Mouse (Mus musculus) CH12.LX (cell line): ENCODE results near the gene Sparcl1. TPM values are rescaled to one million over a fixed set of nuclear protein-coding genes. Genes with fewer than 3 reads are reported as not detected.
A peak's percentile ranks its signal among the peaks of the same experiment; 100 is the strongest.

ENCODE experiments used
- DNase-seq: peaks from one replicate; pipeline ENCODE4 v3.0.0-alpha.2; 2013; ENCODE audit errors: extremely low read depth
- H3K27ac ChIP-seq: 2 replicates; pipeline ENCODE4 v1.5.1; 2012; ENCODE audit warnings: low read depth, mild to moderate bottlenecking, control low read depth, moderate library complexity; ENCODE audit not compliant: insufficient read depth
- H3K27me3 ChIP-seq: replicated peaks from 2 replicates; pipeline ENCODE3; 2012; ENCODE audit warnings: inconsistent platforms
- H3K36me3 ChIP-seq, 2 experiments: replicated peaks in 1 of 2; 2 replicates each; pipeline versions ENCODE3 to v1.6.1; 2012; ENCODE audit warnings: inconsistent platforms in 1 of 2, low read length in 1 of 2, mild to moderate bottlenecking in 1 of 2, mixed read lengths in 1 of 2, moderate library complexity in 1 of 2; ENCODE audit not compliant: control insufficient read depth in 1 of 2, insufficient read depth in 1 of 2
- H3K4me1 ChIP-seq, 2 experiments: 2 replicates each; pipeline ENCODE4 v1.6.1; 2012; ENCODE audit warnings: inconsistent platforms in 1 of 2, moderate library complexity in 1 of 2; ENCODE audit not compliant: insufficient read depth in 2 of 2, control insufficient read depth in 1 of 2
- H3K4me2 ChIP-seq: 2 replicates; pipeline ENCODE4 v1.6.1; 2012; ENCODE audit warnings: low read depth, mild to moderate bottlenecking, control low read depth; ENCODE audit not compliant: poor library complexity, insufficient read depth, severe bottlenecking
- H3K4me3 ChIP-seq, 3 experiments: fragments of 150-350 bp in 1 of 3; sonication (generic) in 1 of 3; replicated peaks in 1 of 3; 2 replicates each; pipeline versions ENCODE3 to v1.5.1; 2011 to 2012; ENCODE audit warnings: low read depth in 2 of 3, low read length in 2 of 3, mild to moderate bottlenecking in 2 of 3, moderate library complexity in 2 of 3, control low read depth in 1 of 3, improper control_type of control experiment in 1 of 3, inconsistent platforms in 1 of 3, mixed read lengths in 1 of 3; ENCODE audit not compliant: poor library complexity in 1 of 3
- H3K79me2 ChIP-seq: replicated peaks from 2 replicates; pipeline ENCODE4 v1.6.1; 2012; ENCODE audit warnings: mild to moderate bottlenecking, moderate library complexity; ENCODE audit not compliant: control insufficient read depth, poor library complexity, insufficient read depth, severe bottlenecking; ENCODE audit errors: extremely low read depth
- H3K9ac ChIP-seq: 2 replicates; pipeline ENCODE4 v1.6.1; 2012; ENCODE audit warnings: low read depth, mild to moderate bottlenecking, control low read depth, moderate library complexity; ENCODE audit not compliant: insufficient read depth
- H3K9me3 ChIP-seq: replicated peaks from 2 replicates; pipeline ENCODE3; 2012; ENCODE audit warnings: low read length, inconsistent platforms, mixed read lengths
- BHLHE40 ChIP-seq: IDR thresholded peaks from 2 replicates; pipeline ENCODE4 v1.6.1; 2011; ENCODE audit warnings: mild to moderate bottlenecking, low read depth, low read length, improper control_type of control experiment
- CHD2 ChIP-seq: IDR thresholded peaks from 2 replicates; pipeline ENCODE4 v1.6.1; 2011; ENCODE audit warnings: low read length, improper control_type of control experiment
- CTCF ChIP-seq, 2 experiments: IDR thresholded peaks in 1 of 2; conservative IDR thresholded peaks in 1 of 2; 2 replicates each; pipeline ENCODE4 v1.5.1; 2011 to 2012; ENCODE audit warnings: low read depth in 2 of 2, low read length in 2 of 2, improper control_type of control experiment in 1 of 2, inconsistent platforms in 1 of 2, mild to moderate bottlenecking in 1 of 2, moderate library complexity in 1 of 2
- E2F4 ChIP-seq: IDR thresholded peaks from 2 replicates; pipeline ENCODE4 v1.6.1; 2011; ENCODE audit warnings: low read depth, low read length, improper control_type of control experiment; ENCODE audit not compliant: insufficient replicate concordance
- ELF1 ChIP-seq: IDR thresholded peaks from 2 replicates; pipeline ENCODE4 v1.6.1; 2014; ENCODE audit warnings: low read depth, mild to moderate bottlenecking, inconsistent platforms, low read length, improper control_type of control experiment
- JUN ChIP-seq: IDR thresholded peaks from 2 replicates; pipeline ENCODE4 v1.6.1; 2011; ENCODE audit warnings: low read depth, mild to moderate bottlenecking, low read length, improper control_type of control experiment, moderate library complexity; ENCODE audit not compliant: insufficient read depth
- MAX ChIP-seq: IDR thresholded peaks from 2 replicates; pipeline ENCODE4 v1.6.1; 2011; ENCODE audit warnings: low read length, improper control_type of control experiment
- MAZ ChIP-seq: IDR thresholded peaks from 2 replicates; pipeline ENCODE4 v1.6.1; 2012; ENCODE audit warnings: low read depth, mild to moderate bottlenecking, inconsistent platforms, low read length, improper control_type of control experiment, moderate library complexity
- MEF2A ChIP-seq: IDR thresholded peaks from 2 replicates; pipeline ENCODE4 v1.6.1; 2014; ENCODE audit warnings: low read depth, mild to moderate bottlenecking, inconsistent platforms, low read length, improper control_type of control experiment, borderline replicate concordance
- POLR2A ChIP-seq: IDR thresholded peaks from 2 replicates; pipeline ENCODE4 v1.6.1; 2011; ENCODE audit warnings: low read depth, mild to moderate bottlenecking, improper control_type of control experiment, low read length
- POLR2AphosphoS2 ChIP-seq: IDR thresholded peaks from 2 replicates; pipeline ENCODE4 v1.6.1; 2011; ENCODE audit warnings: low read depth, low read length, improper control_type of control experiment
- SIN3A ChIP-seq: IDR thresholded peaks from 2 replicates; pipeline ENCODE4 v1.6.1; 2012; ENCODE audit warnings: low read length, improper control_type of control experiment, inconsistent platforms
- SMC3 ChIP-seq: IDR thresholded peaks from 2 replicates; pipeline ENCODE4 v1.6.1; 2011; ENCODE audit warnings: low read depth, low read length, improper control_type of control experiment
- TBP ChIP-seq: conservative IDR thresholded peaks from 2 replicates; pipeline ENCODE4 v1.6.1; 2011; ENCODE audit warnings: low read depth, low read length, improper control_type of control experiment
- UBTF ChIP-seq: IDR thresholded peaks from 2 replicates; pipeline ENCODE4 v1.6.1; 2012; ENCODE audit warnings: low read depth, mild to moderate bottlenecking, inconsistent platforms, low read length, improper control_type of control experiment, moderate library complexity
- ZMIZ1 ChIP-seq: IDR thresholded peaks from 2 replicates; pipeline ENCODE4 v1.6.1; 2012; ENCODE audit warnings: low read depth, mild to moderate bottlenecking, inconsistent platforms, low read length, improper control_type of control experiment
- ZNF384 ChIP-seq: IDR thresholded peaks from 2 replicates; pipeline ENCODE4 v1.6.1; 2012; ENCODE audit warnings: low read depth, low read length, improper control_type of control experiment, inconsistent platforms
- dilution Hi-C: fragments of 300-500 bp; cut with MboI; formaldehyde crosslinking; loops from 2 replicates; pipeline ENCODE4 v1.14.3; 2020; ENCODE audit warnings: low sequenced_read_pairs; ENCODE audit not compliant: extremely low pct_unique_long_range_greater_than_20kb, extremely low pct_ligation_motif_present
- in situ Hi-C: fragments of 300-500 bp; cut with MboI; formaldehyde crosslinking; loops from 3 replicates; pipeline ENCODE4 v1.14.3; 2019; ENCODE audit warnings: low sequenced_read_pairs, low pct_ligation_motif_present, low pct_unique_long_range_greater_than_20kb, mixed read lengths
- polyA plus RNA-seq: library from polyadenylated mRNA; unstranded; fragments of >175 nt; gene quantifications from 2 replicates; pipeline ENCODE4 v1.2.1, GENCODE M21; 2012; ENCODE audit warnings: low read depth; ENCODE audit not compliant: insufficient read length
- total RNA-seq, 2 experiments: library from RNA; depleted of rRNA; stranded (reverse); fragments of 300-350 nt in 1 of 2; fragments of >200 nt in 1 of 2; gene quantifications; 2 replicates each; pipeline ENCODE4 v1.2.3; 2012 to 2014

Sparcl1 gene
- total and polyA plus RNA-seq, 3 experiments: not detected

DNA sequence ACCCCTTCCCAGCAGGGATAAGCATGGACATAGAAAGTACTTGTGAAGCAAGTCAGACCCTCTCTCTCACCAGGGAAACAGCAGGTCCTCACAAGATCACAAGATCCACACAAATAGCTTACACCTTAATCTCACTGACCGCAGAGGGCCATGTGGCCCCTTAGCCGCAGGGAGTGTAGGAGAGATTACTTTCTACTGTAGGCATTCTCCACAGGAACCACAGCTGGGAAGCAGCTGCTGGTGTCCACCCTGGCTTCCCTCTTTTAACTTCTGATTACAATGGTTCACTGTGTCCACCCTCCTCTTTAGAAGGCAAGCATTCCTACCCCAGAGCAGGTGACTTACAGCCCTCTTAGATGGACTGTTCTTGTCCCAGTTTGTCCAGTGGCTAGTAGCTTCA, 69.8 kb downstream of the Sparcl1 start:
- Histone ChIP-seq H3K4me2 (no peak overlapping the region), H3K27ac (no peak overlapping the region), H3K9me3 (no peaks in the 10 kb centered on the region)
- DNase-seq: no peak
- in situ Hi-C loops: no loop called here
- TF ChIP-seq ZNF384: no peak
- no peak for TF ChIP-seq CHD2
- no peak for TF ChIP-seq BHLHE40
- no peak for TF ChIP-seq ZMIZ1
- no peak for TF ChIP-seq ELF1
- TF ChIP-seq POLR2A: no peak
- no peak for TF ChIP-seq MAX
- no peak for TF ChIP-seq CTCF (conservative IDR thresholded peaks at IDR 0.05 in 1 of 2, IDR thresholded peaks at IDR 0.05 in 1 of 2; ENCODE audit: low read depth in 2 of 2, low read length in 2 of 2)
- TF ChIP-seq SMC3: no peak
- TF ChIP-seq, all 38 proteins: peak for 0
- H3K4me3 ChIP-seq: no peak overlapping the region
- H3K9ac ChIP-seq: no peak overlapping the region
- H3K36me3 ChIP-seq: no peaks in the 10 kb centered on the region
- dilution Hi-C loops: no loop called here
- H3K27me3 ChIP-seq: no peaks in the 10 kb centered on the region
- peaks cover 5 to 33% of the 10 kb centered on the region in 2 experiments for H3K4me1 ChIP-seq
- peaks cover 7% of the 10 kb centered on the region for H3K79me2 ChIP-seq

DNA sequence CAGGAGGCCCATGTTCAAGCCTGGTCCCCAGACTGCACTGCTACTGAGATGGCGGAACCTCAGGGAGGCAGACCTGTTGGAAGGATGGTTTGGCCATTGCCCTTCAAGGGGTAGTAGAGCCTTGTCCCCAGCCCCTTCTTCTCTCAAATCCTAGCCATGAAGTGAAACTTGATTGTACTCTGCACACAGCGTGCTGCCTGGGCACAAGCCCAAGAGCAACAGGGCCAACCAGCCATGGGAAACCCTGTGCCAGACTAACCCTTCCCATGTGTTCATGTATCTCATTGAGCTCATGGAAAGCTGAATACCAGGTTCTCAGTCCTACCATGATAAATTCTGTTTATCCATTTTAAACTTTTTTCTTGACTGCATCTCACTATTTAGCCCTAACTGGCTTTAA, 70.6 kb downstream of the Sparcl1 start:
- TF ChIP-seq TBP (no peak), UBTF (no peak), JUN (no peak), E2F4 (no peak), MEF2A (no peak), MAZ (no peak), SIN3A (no peak), POLR2AphosphoS2 (no peak)
- in situ Hi-C loops: no loop called here
- peaks cover 3% of the 10 kb centered on the region for H3K79me2 ChIP-seq
- H3K9ac ChIP-seq: no peak overlapping the region
- peak overlapping the region; percentile 27; the same call in 1 of the 2 replicates for H3K4me2 ChIP-seq
- no peaks in the 10 kb centered on the region for H3K27me3 ChIP-seq
- no peak overlapping the region; the same call in 1 of the 2 replicates for H3K27ac ChIP-seq
- H3K4me3 ChIP-seq: peak overlapping the region in 1 of 3 experiments; percentile 32
- H3K36me3 ChIP-seq: no peaks in the 10 kb centered on the region
- H3K4me1 ChIP-seq: peaks cover 5 to 25% of the 10 kb centered on the region in 2 experiments
- no peaks in the 10 kb centered on the region for H3K9me3 ChIP-seq
- no peak for DNase-seq
- dilution Hi-C loops: no loop called here
